Mouse (Mus musculus): ENCODE data around the gene Ralgapb. TPM values are rescaled to one million over a fixed set of nuclear protein-coding genes. Genes with fewer than 3 reads are reported as not detected.
A peak's percentile ranks its signal among the peaks of the same experiment; 100 is the strongest.

Ralgapb gene
- total and polyA plus RNA-seq, 3 experiments = 14.6 to 34.5 (median 33.7) TPM

DNA sequence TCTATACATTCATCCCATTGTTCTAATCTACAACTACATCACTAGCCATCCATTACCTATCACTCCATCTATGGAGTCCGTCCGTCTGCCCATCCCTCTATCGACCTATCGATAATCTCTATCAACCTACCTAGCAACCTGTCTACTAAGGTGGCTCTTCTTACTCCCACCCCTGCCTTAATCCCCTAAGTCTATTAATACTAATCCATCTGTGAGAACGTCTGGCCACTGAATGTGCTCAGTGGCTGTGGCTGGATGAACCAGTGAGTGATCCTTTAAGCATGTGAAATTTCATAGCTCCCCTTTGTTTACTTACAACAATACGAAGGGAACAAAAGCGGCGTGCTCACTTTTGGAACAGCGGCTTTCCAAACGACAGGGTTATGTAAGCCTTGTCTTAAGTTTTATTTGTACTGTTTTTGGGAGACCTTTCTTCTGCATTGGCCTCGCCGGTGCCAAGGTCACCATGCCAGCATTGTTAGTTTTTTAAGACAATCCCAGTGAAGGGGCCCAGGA is 104.2 kb downstream of the Ralgapb start:
- intact Hi-C loops (cut with DNase I) = no loop called here
- TF ChIP-seq EP300 (IDR thresholded peaks at IDR 0.05; ENCODE audit: insufficient read depth, low read depth, low read length) (no peak), CTCF (IDR thresholded peaks at IDR 0.05) (no peak), POLR2A (IDR thresholded peaks at IDR 0.05; ENCODE audit: insufficient read depth, low read depth, low read length) (no peak)
- Histone ChIP-seq H3K36me3 (ENCODE audit: control insufficient read depth, insufficient read depth, low read length) (no peaks in the 10 kb centered on the region), H3K4me1 (ENCODE audit: control insufficient read depth, insufficient read depth, low read length) (no peaks in the 10 kb centered on the region), H3K79me2 (replicated peaks; ENCODE audit: control insufficient read depth, insufficient read depth, low read length) (no peaks in the 10 kb centered on the region), H3K27me3 (ENCODE audit: control insufficient read depth, insufficient read depth, low read length) (no peaks in the 10 kb centered on the region), H3K27ac (no peak overlapping the region), H3K4me3 (no peak overlapping the region), H3K9ac (ENCODE audit: low read depth, low read length) (no peak overlapping the region)
- 84% methylated on average over 12 of the region's 12 CpGs for WGBS
- DNase-seq = no peak

DNA sequence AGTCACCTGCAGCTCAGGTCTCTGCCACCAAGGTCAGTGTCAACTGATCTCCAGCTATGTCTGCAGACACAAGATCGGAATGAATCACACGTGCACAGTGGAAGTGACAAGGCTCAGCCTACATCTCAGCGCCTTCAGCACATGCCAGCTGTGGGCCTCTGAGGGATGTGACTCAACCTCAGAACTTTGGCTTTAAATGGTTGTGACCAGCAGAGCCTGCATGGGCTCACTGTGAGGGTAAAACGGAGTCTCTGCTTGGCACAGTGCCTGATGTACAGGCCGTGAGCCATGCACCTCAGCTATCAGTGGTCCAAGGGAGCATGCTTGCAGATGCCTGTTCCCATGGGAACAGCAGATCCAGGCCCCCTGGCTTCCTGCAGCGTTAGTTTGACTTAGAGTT is 108.9 kb downstream of the Ralgapb start:
- no peak overlapping the region for H3K27ac ChIP-seq
- intact Hi-C loops (cut with DNase I) = no loop called here
- H3K9ac ChIP-seq (ENCODE audit: low read depth, low read length) = no peak overlapping the region
- WGBS = 41% methylated on average over 6 of the region's 6 CpGs
- no peak for TF ChIP-seq POLR2A (IDR thresholded peaks at IDR 0.05; ENCODE audit: insufficient read depth, low read depth, low read length)
- no peak for TF ChIP-seq EP300 (IDR thresholded peaks at IDR 0.05; ENCODE audit: insufficient read depth, low read depth, low read length)
- no peak for TF ChIP-seq CTCF (IDR thresholded peaks at IDR 0.05)
- no peaks in the 10 kb centered on the region for H3K79me2 ChIP-seq (replicated peaks; ENCODE audit: control insufficient read depth, insufficient read depth, low read length)
- no peak for DNase-seq
- no peaks in the 10 kb centered on the region for H3K27me3 ChIP-seq (ENCODE audit: control insufficient read depth, insufficient read depth, low read length)
- no peak overlapping the region for H3K4me3 ChIP-seq
- no peaks in the 10 kb centered on the region for H3K36me3 ChIP-seq (ENCODE audit: control insufficient read depth, insufficient read depth, low read length)
- H3K4me1 ChIP-seq (ENCODE audit: control insufficient read depth, insufficient read depth, low read length) = no peaks in the 10 kb centered on the region

DNA sequence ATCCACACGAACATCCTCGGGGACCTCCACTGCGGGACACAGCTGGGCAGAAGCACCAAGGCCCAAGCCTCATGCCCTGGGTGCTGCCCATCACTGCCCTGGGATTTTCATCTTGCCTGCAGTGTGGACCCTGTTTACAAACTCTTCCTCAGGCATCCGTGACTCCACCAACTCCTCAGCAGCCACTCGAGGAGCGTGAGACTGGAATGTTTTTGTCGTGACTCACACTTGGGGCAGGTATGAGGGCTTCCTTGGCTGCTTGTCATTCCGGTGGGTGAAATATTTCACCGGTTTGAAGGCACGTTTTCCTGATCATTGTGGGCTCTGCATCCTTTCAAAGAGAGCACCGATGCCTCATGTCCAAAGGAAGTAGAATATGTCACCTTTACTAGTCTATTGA is 109.4 kb downstream of the Ralgapb start:
- TF ChIP-seq POLR2A (IDR thresholded peaks at IDR 0.05; ENCODE audit: insufficient read depth, low read depth, low read length) = no peak
- TF ChIP-seq EP300 (IDR thresholded peaks at IDR 0.05; ENCODE audit: insufficient read depth, low read depth, low read length) = no peak
- no peak for TF ChIP-seq CTCF (IDR thresholded peaks at IDR 0.05)
- Histone ChIP-seq H3K36me3 (ENCODE audit: control insufficient read depth, insufficient read depth, low read length) (no peaks in the 10 kb centered on the region), H3K79me2 (replicated peaks; ENCODE audit: control insufficient read depth, insufficient read depth, low read length) (no peaks in the 10 kb centered on the region), H3K9ac (ENCODE audit: low read depth, low read length) (no peak overlapping the region), H3K27ac (no peak overlapping the region), H3K27me3 (ENCODE audit: control insufficient read depth, insufficient read depth, low read length) (no peaks in the 10 kb centered on the region), H3K4me1 (ENCODE audit: control insufficient read depth, insufficient read depth, low read length) (no peaks in the 10 kb centered on the region), H3K4me3 (no peak overlapping the region)
- intact Hi-C loops (cut with DNase I) = no loop called here
- DNase-seq = no peak
- WGBS = 64% methylated on average over 11 of the region's 11 CpGs

DNA sequence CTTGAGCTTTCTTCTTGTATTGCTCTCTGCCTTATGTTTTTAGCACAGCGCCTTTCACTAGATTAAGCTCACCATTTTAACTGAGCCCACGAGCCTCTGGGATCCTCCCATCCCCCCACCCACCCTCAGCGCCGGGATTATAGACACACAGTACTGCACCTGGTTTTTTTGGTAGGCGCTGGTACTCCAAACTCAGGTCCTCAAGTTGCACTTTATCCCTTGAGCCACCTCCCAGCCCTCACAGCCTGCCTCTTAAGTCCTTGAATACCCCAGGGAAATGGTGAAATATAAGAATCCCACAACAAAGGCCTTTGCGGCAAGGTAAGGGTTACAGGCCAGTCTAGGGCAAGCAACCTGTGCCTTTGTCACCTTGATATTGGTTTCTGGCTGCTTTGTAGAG is 110.2 kb downstream of the Ralgapb start:
- Histone ChIP-seq H3K79me2 (replicated peaks; ENCODE audit: control insufficient read depth, insufficient read depth, low read length) (no peaks in the 10 kb centered on the region), H3K4me1 (ENCODE audit: control insufficient read depth, insufficient read depth, low read length) (no peaks in the 10 kb centered on the region), H3K9ac (ENCODE audit: low read depth, low read length) (no peak overlapping the region), H3K27ac (no peak overlapping the region), H3K27me3 (ENCODE audit: control insufficient read depth, insufficient read depth, low read length) (no peaks in the 10 kb centered on the region), H3K36me3 (ENCODE audit: control insufficient read depth, insufficient read depth, low read length) (no peaks in the 10 kb centered on the region), H3K4me3 (no peak overlapping the region)
- no peak for TF ChIP-seq CTCF (IDR thresholded peaks at IDR 0.05)
- WGBS = 80% methylated on average over 6 of the region's 6 CpGs
- intact Hi-C loops (cut with DNase I) = no loop called here
- no peak for DNase-seq

DNA sequence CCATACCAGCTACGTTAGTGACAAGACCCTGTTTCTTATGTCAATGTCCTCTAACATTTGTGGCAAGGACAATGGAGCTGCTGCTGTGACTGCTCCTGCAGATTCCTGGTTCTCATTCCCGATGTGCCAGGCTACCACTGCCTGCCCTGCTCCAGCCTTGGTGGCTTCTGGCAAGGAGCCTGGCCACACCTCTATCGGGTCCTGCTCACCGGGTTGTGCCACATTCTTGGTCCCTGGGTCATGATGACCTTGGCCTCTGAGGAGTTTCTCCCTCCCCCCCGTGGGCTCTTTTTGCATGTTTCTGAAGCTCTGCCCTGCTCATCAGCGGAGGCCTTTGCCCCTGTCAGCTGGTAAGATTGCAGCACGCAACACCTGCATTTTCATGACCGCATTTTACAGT is 113.4 kb downstream of the Ralgapb start:
- 56% methylated on average over 8 of the region's 8 CpGs for WGBS
- no peak for TF ChIP-seq POLR2A (IDR thresholded peaks at IDR 0.05; ENCODE audit: insufficient read depth, low read depth, low read length)
- TF ChIP-seq EP300 (IDR thresholded peaks at IDR 0.05; ENCODE audit: insufficient read depth, low read depth, low read length) = no peak
- TF ChIP-seq CTCF (IDR thresholded peaks at IDR 0.05) = no peak
- Histone ChIP-seq H3K27me3 (ENCODE audit: control insufficient read depth, insufficient read depth, low read length) (no peaks in the 10 kb centered on the region), H3K79me2 (replicated peaks; ENCODE audit: control insufficient read depth, insufficient read depth, low read length) (no peaks in the 10 kb centered on the region), H3K4me3 (no peak overlapping the region), H3K36me3 (ENCODE audit: control insufficient read depth, insufficient read depth, low read length) (no peaks in the 10 kb centered on the region), H3K9ac (ENCODE audit: low read depth, low read length) (no peak overlapping the region), H3K27ac (no peak overlapping the region), H3K4me1 (ENCODE audit: control insufficient read depth, insufficient read depth, low read length) (no peaks in the 10 kb centered on the region)
- no peak for DNase-seq
- intact Hi-C loops (cut with DNase I) = no loop called here

DNA sequence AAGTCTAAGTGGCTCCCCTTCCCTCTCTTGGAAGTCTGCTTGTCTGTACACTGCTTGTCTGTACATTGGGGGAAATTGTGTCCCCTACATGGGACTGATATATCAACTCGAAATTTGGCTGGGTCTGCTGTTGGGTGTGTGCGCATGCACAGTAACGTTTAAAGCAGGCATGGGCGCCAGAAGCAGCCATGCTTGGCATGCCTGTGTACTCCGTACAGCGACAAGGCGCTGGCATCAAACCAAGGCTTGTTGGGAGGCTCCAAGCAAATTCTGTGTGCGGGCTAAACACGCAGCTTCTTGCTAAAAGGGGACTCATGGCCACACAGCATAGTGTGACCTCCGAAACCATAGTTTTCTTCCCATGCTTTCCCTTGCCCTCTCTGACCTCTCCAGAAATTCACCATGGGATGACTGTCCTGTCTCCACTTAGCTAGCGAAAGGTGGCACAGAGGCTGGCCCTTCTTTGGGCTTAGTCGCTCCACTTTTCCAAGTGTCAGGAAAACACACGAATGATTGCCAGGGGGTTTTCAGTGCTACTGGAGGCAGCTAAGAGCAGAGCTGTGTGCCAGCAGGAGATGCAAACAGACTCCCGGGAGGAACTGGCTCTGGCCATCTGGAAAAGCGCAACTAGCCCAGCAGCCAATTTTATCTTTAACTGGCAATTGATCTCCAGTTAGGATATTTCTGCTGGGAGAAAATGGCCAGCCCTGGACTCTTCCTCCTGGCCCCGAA is 114.6 kb downstream of the Ralgapb start:
- Histone ChIP-seq H3K4me1 (ENCODE audit: control insufficient read depth, insufficient read depth, low read length) (no peaks in the 10 kb centered on the region), H3K79me2 (replicated peaks; ENCODE audit: control insufficient read depth, insufficient read depth, low read length) (no peaks in the 10 kb centered on the region), H3K27ac (no peak overlapping the region), H3K27me3 (ENCODE audit: control insufficient read depth, insufficient read depth, low read length) (no peaks in the 10 kb centered on the region), H3K9ac (ENCODE audit: low read depth, low read length) (no peak overlapping the region), H3K36me3 (ENCODE audit: control insufficient read depth, insufficient read depth, low read length) (no peaks in the 10 kb centered on the region), H3K4me3 (no peak overlapping the region)
- 58% methylated on average over 16 of the region's 16 CpGs for whole genome bisulfite sequencing
- intact Hi-C loops (cut with DNase I) = no loop called here
- TF ChIP-seq CTCF (IDR thresholded peaks at IDR 0.05) = no peak
- no peak for TF ChIP-seq EP300 (IDR thresholded peaks at IDR 0.05; ENCODE audit: insufficient read depth, low read depth, low read length)
- TF ChIP-seq POLR2A (IDR thresholded peaks at IDR 0.05; ENCODE audit: insufficient read depth, low read depth, low read length) = no peak
- peak in 1 of 2 experiments; percentile 18 for DNase-seq
